Mouse (Mus musculus) olfactory bulb, adult 2 months (tissue): ENCODE results near the gene Zcchc13. TPM values are rescaled to one million over a fixed set of nuclear protein-coding genes. Genes with fewer than 3 reads are reported as not detected.

Source experiments
- H3K27ac ChIP-seq: fragments of 200-500 bp; 2 replicates; pipeline ENCODE4 v1.5.1; 2012; ENCODE audit warnings: low read depth, low read length; ENCODE audit not compliant: insufficient read depth
- H3K4me1 ChIP-seq: fragments of 200-500 bp; 2 replicates; pipeline ENCODE4 v1.6.1; 2012; ENCODE audit warnings: low read length; ENCODE audit not compliant: control insufficient read depth, insufficient read depth
- H3K4me3 ChIP-seq: fragments of 200-500 bp; 2 replicates; pipeline ENCODE4 v1.5.1; 2012; ENCODE audit warnings: mild to moderate bottlenecking, low read depth, low read length, moderate library complexity; ENCODE audit not compliant: insufficient read depth
- CTCF ChIP-seq: fragments of 200-500 bp; IDR thresholded peaks from 2 replicates; pipeline ENCODE4 v1.5.1; 2012; ENCODE audit warnings: low read depth, mild to moderate bottlenecking, low read length, moderate library complexity; ENCODE audit not compliant: insufficient read depth
- POLR2A ChIP-seq: fragments of 200-500 bp; IDR thresholded peaks from 2 replicates; pipeline ENCODE4 v1.6.1; 2012; ENCODE audit warnings: mild to moderate bottlenecking, low read depth, low read length, moderate library complexity; ENCODE audit not compliant: insufficient read depth
- WGBS: fragments of 180-500 bp; shearing (Covaris S2); methylation state at CpG from one replicate; pipeline ENCODE4 v1.1.7; 2018; 5-methylcytosine and 5-hydroxymethylcytosine counted together
- polyA plus RNA-seq: library from polyadenylated mRNA; stranded (reverse); fragments of >200 nt; gene quantifications from 2 replicates; pipeline ENCODE4 v1.2.4, GENCODE M21; 2012; ENCODE audit warnings: low replicate concordance; ENCODE audit not compliant: missing spikeins, insufficient read depth, insufficient read length

Zcchc13 gene
- not detected in 2 replicates for polyA plus RNA-seq

- H3K27ac ChIP-seq, result no peak within 1 kb of the TSS
- WGBS, result 82% methylated on average over 12 of the region's 12 CpGs
- H3K4me1 ChIP-seq, result no peaks in the 10 kb centered on the region
- H3K4me3 ChIP-seq, result no peak within 1 kb of the TSS
- no peak for TF ChIP-seq POLR2A
These were observed at the start of gene Zcchc13 for GRCm38 (mm10) chrX:103630303-103630702. Zcchc13 (plus strand) TSS chrX:103630586.

GRCm38 (mm10) chrX:103584262-103584661, 46.1 kb upstream of the Zcchc13 start:
- no peaks in the 10 kb centered on the region for H3K4me1 ChIP-seq
- H3K4me3 ChIP-seq, result no peak overlapping the region
- 87% methylated on average over 1 of the region's 1 CpGs for WGBS
- no peak overlapping the region for H3K27ac ChIP-seq
- TF ChIP-seq CTCF (no peak), POLR2A (no peak)

DNA sequence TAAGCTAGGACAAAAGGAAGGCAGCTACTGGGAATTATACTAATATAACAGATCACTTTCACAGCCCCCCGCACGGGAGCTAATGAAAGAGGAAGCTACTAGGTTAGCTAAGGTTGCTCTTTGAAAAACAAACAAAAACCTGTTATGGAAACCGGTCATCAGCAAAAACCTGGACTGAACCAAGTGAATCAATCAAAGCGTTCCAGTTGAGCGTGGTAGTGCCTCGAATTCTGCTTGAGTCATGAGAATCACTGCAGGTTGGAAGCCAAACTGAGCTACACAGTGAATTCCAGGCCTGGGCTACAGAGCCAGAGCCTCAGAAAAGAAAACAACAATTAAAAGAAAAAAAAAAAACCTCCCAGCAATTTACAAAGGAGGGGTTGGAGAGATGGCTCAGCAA, 38.3 kb upstream of the Zcchc13 start:
- Histone ChIP-seq H3K27ac (no peak overlapping the region), H3K4me3 (no peak overlapping the region), H3K4me1 (no peaks in the 10 kb centered on the region)
- 42% methylated on average over 6 of the region's 6 CpGs for WGBS
- TF ChIP-seq CTCF (no peak), POLR2A (no peak)

GRCm38 (mm10) chrX:103602553-103602952, 27.8 kb upstream of the Zcchc13 start:
- Histone ChIP-seq H3K4me3 (no peak overlapping the region), H3K27ac (no peak overlapping the region), H3K4me1 (no peaks in the 10 kb centered on the region)
- 93% methylated on average over 5 of the region's 5 CpGs for WGBS
- TF ChIP-seq POLR2A (no peak), CTCF (no peak)

DNA sequence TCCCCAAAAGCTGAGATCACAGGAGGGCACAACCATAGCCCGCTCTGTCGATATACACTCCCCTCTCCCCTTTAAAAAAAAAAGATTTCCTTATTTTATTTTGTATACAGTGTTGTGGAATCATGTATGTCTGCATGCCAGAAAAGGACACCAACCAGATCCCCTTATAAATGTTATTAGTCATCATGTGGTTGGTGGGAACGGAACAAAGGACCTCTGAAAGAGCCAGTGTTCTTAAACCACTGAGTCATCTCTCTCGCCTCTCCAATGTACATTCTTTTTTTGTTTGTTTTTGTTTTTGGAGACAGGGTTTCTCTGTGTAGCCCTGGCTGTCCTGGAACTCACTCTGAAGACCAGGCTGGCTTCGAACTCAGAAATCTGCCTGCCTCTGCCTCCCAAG, 26.2 kb upstream of the Zcchc13 start:
- TF ChIP-seq POLR2A (no peak), CTCF (no peak)

GRCm38 (mm10) chrX:103605473-103605872, 24.9 kb upstream of the Zcchc13 start:
- whole genome bisulfite sequencing, result 72% methylated on average over 8 of the region's 8 CpGs
- H3K4me1 ChIP-seq, result no peaks in the 10 kb centered on the region
- no peak overlapping the region for H3K4me3 ChIP-seq
- TF ChIP-seq CTCF (no peak), POLR2A (no peak)
- H3K27ac ChIP-seq, result no peak overlapping the region

More for the DNA sequence above, 26.2 kb upstream of the Zcchc13 start:
- 52% methylated on average over 5 of the region's 5 CpGs for WGBS
- no peak overlapping the region for H3K4me3 ChIP-seq
- no peaks in the 10 kb centered on the region for H3K4me1 ChIP-seq
- H3K27ac ChIP-seq, result no peak overlapping the region

DNA sequence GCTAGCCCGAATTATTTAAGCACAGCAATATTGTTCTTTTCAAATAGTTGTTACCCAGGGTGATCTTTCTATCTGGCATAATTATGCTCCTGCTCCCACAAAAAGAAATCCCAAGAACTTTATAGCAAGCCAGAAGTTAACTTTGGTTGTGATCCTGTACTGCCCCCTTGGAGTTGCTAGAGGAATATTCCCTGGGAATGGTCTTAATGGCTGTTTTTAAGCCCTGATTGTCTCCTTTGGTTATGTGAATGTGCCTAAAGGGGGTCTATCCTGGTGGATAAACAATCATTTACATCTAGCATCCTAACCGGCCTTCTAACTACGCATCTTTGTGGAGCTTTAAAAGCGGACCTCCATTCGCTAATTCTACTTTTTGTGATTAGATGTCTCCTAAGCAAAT, 20.0 kb upstream of the Zcchc13 start:
- Histone ChIP-seq H3K27ac (no peak overlapping the region), H3K4me1 (0 out of 2 replicates have a peak, but pooled peaks cover 3% of the 10 kb centered on the region), H3K4me3 (no peak overlapping the region)
- TF ChIP-seq CTCF (no peak), POLR2A (no peak)
- 89% methylated on average over 5 of the region's 5 CpGs for WGBS

DNA sequence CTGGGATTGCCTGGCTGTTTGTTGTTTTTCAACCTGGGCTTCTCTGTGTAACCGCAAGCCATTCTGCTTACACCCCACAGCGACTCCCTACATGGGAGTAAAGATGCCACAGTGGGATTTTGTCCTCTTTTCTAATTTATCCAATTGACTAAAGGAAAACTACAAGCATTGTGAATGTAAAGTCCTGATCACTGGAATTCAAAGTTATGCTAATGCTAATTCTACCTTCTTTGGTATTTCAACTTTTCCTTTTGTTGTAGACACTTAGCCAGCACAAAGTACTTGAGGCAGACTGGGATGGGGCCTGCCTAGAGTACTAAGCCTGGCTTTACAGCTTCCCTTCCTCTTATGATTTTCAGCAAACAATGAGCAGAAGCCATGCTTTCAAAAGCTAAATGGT, 18.9 kb upstream of the Zcchc13 start:
- no peak overlapping the region for H3K4me3 ChIP-seq
- no peak overlapping the region for H3K27ac ChIP-seq
- 0 out of 2 replicates have a peak, but pooled peaks cover 3% of the 10 kb centered on the region for H3K4me1 ChIP-seq
- no peak for TF ChIP-seq POLR2A
- no peak for TF ChIP-seq CTCF
- WGBS, result 96% methylated on average over 2 of the region's 2 CpGs

GRCm38 (mm10) chrX:103614700-103615233, 15.6 kb upstream of the Zcchc13 start:
- Histone ChIP-seq H3K4me1 (0 out of 2 replicates have a peak, but pooled peaks cover 3% of the 10 kb centered on the region), H3K27ac (no peak overlapping the region), H3K4me3 (no peak overlapping the region)
- 92% methylated on average over 24 of the region's 24 CpGs for WGBS
- TF ChIP-seq CTCF (no peak), POLR2A (no peak)
